Mouse (Mus musculus): ENCODE data around the gene Serpine1.
A peak's percentile ranks its signal among the peaks of the same experiment; 100 is the strongest.

DNA sequence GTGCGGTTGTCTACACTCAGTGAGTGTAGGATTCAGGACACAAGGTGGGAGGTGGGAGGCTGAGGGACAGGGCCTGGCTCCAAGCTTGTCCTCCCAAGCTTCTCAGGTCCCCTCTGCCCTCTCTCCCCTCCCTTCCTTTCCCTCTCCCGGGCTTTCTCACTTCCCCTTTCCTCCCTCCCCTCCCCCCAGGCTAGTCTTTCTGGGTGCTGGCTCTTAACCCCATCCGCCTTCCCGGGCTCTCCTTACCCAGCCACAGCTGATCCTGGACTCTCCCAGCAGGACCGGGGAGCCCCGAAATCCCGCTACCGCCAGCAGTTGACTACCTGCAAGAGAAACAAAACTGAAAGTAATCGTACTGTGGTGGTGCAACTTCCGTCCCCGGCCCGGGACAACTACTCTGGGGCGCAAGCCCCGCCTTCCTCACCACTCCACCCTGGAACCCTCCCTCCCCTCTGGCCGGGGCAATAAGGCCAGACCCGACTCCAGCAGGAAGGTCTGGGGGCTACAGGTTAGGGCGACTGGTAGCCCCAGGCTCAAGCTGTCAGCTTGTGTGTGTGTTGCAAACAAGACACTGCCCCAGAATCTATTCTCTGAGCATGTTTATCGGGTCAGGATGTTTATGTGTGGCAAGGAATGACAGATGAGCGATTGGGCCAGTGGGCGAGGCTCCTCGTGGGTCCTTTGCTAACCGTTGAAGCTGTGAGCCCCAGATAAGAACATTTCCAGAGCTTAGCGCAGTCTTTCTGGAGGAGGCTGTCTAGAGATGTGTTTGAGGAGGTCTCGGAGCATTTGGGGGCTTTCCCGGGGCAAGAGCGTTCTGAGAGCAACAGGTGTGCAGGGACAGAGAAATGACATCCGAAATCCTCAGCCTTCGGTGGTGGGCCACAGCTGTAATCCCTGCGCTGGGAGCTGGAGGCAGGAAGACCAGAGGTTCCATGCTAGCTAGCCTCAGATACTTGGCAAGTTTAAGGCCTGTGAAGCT, 44.1 kb upstream of the Serpine1 start, which contains the start of gene Trim56:
- TF ChIP-seq GATA1 (IDR thresholded peaks at IDR 0.05; ENCODE audit: low read length) (peak; percentile 90), TAL1 (IDR thresholded peaks at IDR 0.05; ENCODE audit: low read length) (peak; percentile 83)

Data from erythroblast, embryonic 14.5 days (primary cell).